Mouse (Mus musculus) midbrain, embryonic 11.5 days (tissue): ENCODE results near the gene Zfp944. TPM values are rescaled to one million over a fixed set of nuclear protein-coding genes. Genes with fewer than 3 reads are reported as not detected.

Experiments
- polyA plus RNA-seq: library from polyadenylated mRNA; unstranded; fragments of >200 nt; fragmentation: Nextera tagmentation; extraction: Ambion mirVana; gene quantifications from 2 replicates; pipeline ENCODE4 v1.2.1, GENCODE M21; 2014

Gene Zfp944
- polyA plus RNA-seq, 1 experiment from 2014 or later = 19.8 TPM

Other genes with a start within 250 kb of the Zfp944 start
- gene Zfp947, start 195.2 kb downstream of the Zfp944 start, polyA plus RNA-seq = 2.4 and 3.2 TPM in 2 replicates
- gene Zfp994, start 135.8 kb downstream of the Zfp944 start, polyA plus RNA-seq = 4.0 and 5.2 TPM in 2 replicates
- 14.1 and 14.3 TPM in 2 replicates for gene CT030661.1, start 46.6 kb downstream of the Zfp944 start, polyA plus RNA-seq
- gene Zfp758, start 53 bp upstream of the Zfp944 start, polyA plus RNA-seq = 11.9 and 14.8 TPM in 2 replicates
- gene Zfp946, start 62.8 kb upstream of the Zfp944 start, polyA plus RNA-seq = 32.6 and 39.3 TPM in 2 replicates
- not detected in 2 replicates for gene Vmn2r111, start 212.1 kb upstream of the Zfp944 start, polyA plus RNA-seq
- not detected in 2 replicates for gene Vmn2r112, start 239.6 kb upstream of the Zfp944 start, polyA plus RNA-seq